Mouse (Mus musculus) layer of hippocampus, adult 2 months (tissue): ENCODE measurements around the gene Arhgef11. TPM values are rescaled to one million over a fixed set of nuclear protein-coding genes. Genes with fewer than 3 reads are reported as not detected.
"Not testable (repeated sequence)": the region's sequence is repeated elsewhere in the genome, so short reads cannot be mapped to it uniquely, and the experiment has no call there.

Source experiments
- DNase-seq, 2 experiments: peaks; one replicate each; pipeline ENCODE4 v3.0.0; 2022; ENCODE audit warnings: low spot score in 2 of 2
- H3K27ac ChIP-seq: fragments of 200-600 bp; 2 replicates; pipeline ENCODE4 v1.8.1; 2022
- H3K4me3 ChIP-seq: fragments of 200-600 bp; 2 replicates; pipeline ENCODE4 v1.8.1; 2022; ENCODE audit warnings: mild to moderate bottlenecking
- CTCF ChIP-seq: fragments of 200-600 bp; conservative IDR thresholded peaks from 2 replicates; pipeline ENCODE4 v1.8.1; 2022; ENCODE audit warnings: antibody characterized with exemption, mild to moderate bottlenecking, moderate library complexity
- long read RNA-seq, 2 experiments: library from polyadenylated mRNA; stranded (forward); transcript quantifications; one replicate each; pipeline ENCODE4 v2.0.0; 2021; ENCODE audit warnings: borderline mapping rate in 2 of 2
- total RNA-seq, 2 experiments: library from RNA; stranded (reverse); gene quantifications; 2 replicates each; pipeline ENCODE4 v1.2.3; 2021

Arhgef11 gene
- total RNA-seq, result 10 to 100 TPM; 60.6 to 61.5 TPM
- long read RNA-seq, experiment 1, full-length matches to known transcripts, result 1 of 25 reads
- long read RNA-seq, experiment 1, partial matches to known transcripts, result 12 of 25 reads
- long read RNA-seq, experiment 1, other reads (novel, unspliced or antisense), result 12 of 25 reads
- long read RNA-seq, experiment 2, full-length matches to known transcripts, result 1 of 47 reads
- long read RNA-seq, experiment 2, partial matches to known transcripts, result 28 of 47 reads
- long read RNA-seq, experiment 2, other reads (novel, unspliced or antisense), result 18 of 47 reads

- peak within 1 kb of the TSS; percentile 94 for H3K4me3 ChIP-seq
- peak; percentile 47 to 58 for DNase-seq
- TF ChIP-seq CTCF, result no peak
- H3K27ac ChIP-seq, result peak within 1 kb of the TSS; percentile 93
Measured at GRCm38 (mm10) chr3:87616957-87617810, at the start of gene Arhgef11. Gene Arhgef11, plus strand, starts transcription at chr3:87617559.

GRCm38 (mm10) chr3:87568681-87569080 lies 48.7 kb upstream of the Arhgef11 start:
- TF ChIP-seq CTCF, result no peak
- Histone ChIP-seq H3K27ac (no peak overlapping the region), H3K4me3 (no peak overlapping the region)
- no peak for DNase-seq

- Histone ChIP-seq H3K27ac (no peak overlapping the region), H3K4me3 (no peak overlapping the region)
- no peak for TF ChIP-seq CTCF
- no peak for DNase-seq
Measured at GRCm38 (mm10) chr3:87575766-87576165, 41.6 kb upstream of the Arhgef11 start.

GRCm38 (mm10) chr3:87582259-87582658 lies 35.1 kb upstream of the Arhgef11 start:
- TF ChIP-seq CTCF, result no peak
- no peak overlapping the region for H3K4me3 ChIP-seq

GRCm38 (mm10) chr3:87593793-87594192 lies 23.6 kb upstream of the Arhgef11 start:
- DNase-seq, result no peak
- H3K27ac ChIP-seq, result no peak overlapping the region
- TF ChIP-seq CTCF, result no peak
- H3K4me3 ChIP-seq, result no peak overlapping the region

More at GRCm38 (mm10) chr3:87582259-87582658, 35.1 kb upstream of the Arhgef11 start:
- no peak for DNase-seq
- H3K27ac ChIP-seq, result no peak overlapping the region

- DNase-seq, H3K4me3 ChIP-seq, H3K27ac ChIP-seq: not testable (repeated sequence)
Measured at GRCm38 (mm10) chr3:87595328-87595727, 22.0 kb upstream of the Arhgef11 start.

GRCm38 (mm10) chr3:87601077-87601476 lies 16.3 kb upstream of the Arhgef11 start:
- not testable (repeated sequence) for DNase-seq, H3K27ac ChIP-seq, H3K4me3 ChIP-seq

- no peak for DNase-seq
- TF ChIP-seq CTCF, result peak; percentile 13; the same call in 1 of the 2 replicates
- no peak overlapping the region; the same call in 1 of the 2 replicates for H3K4me3 ChIP-seq
- no peak overlapping the region for H3K27ac ChIP-seq
Measured at GRCm38 (mm10) chr3:87616354-87616753, 1.0 kb upstream of the Arhgef11 start.

- Histone ChIP-seq H3K27ac (peak overlapping the region; percentile 91), H3K4me3 (peak overlapping the region; percentile 94)
- no peak for TF ChIP-seq CTCF
- no peak for DNase-seq
Measured at GRCm38 (mm10) chr3:87617811-87618130, 412 bp downstream of the Arhgef11 start.

GRCm38 (mm10) chr3:87618240-87618639 lies 881 bp downstream of the Arhgef11 start:
- Histone ChIP-seq H3K27ac (peak overlapping the region; percentile 91), H3K4me3 (peak overlapping the region; percentile 94)
- no peak for TF ChIP-seq CTCF
- no peak for DNase-seq

- Histone ChIP-seq H3K27ac (peak overlapping the region; percentile 91), H3K4me3 (peak overlapping the region; percentile 94)
- no peak for TF ChIP-seq CTCF
- DNase-seq, result no peak
Measured at GRCm38 (mm10) chr3:87618981-87619710, 1.8 kb downstream of the Arhgef11 start.

- no peak for TF ChIP-seq CTCF
- no peak for DNase-seq
- H3K27ac ChIP-seq, result peak overlapping the region; percentile 91
- H3K4me3 ChIP-seq, result peak overlapping the region; percentile 94
Measured at GRCm38 (mm10) chr3:87620218-87620891, 3.0 kb downstream of the Arhgef11 start.
